Mouse (Mus musculus): Measurements from ENCODE around the gene Zic5. TPM values are rescaled to one million over a fixed set of nuclear protein-coding genes. Genes with fewer than 3 reads are reported as not detected.

Gene Zic5
- polyA plus RNA-seq, 1 experiment from 2014 or later = not detected

GRCm38 (mm10) chr14:122454901-122455561 lies 10.4 kb downstream of the Zic5 start:
- no peak for DNase-seq (ENCODE audit: low spot score)

GRCm38 (mm10) chr14:122453996-122454738 lies 11.3 kb downstream of the Zic5 start:
- no peak for ATAC-seq
- TF ChIP-seq CTCF (IDR thresholded peaks at IDR 0.05) = no peak
- TF ChIP-seq EP300 (IDR thresholded peaks at IDR 0.05) = no peak
- Histone ChIP-seq H3K9ac (replicated peaks; ENCODE audit: low read depth) (no peak overlapping the region), H3K27me3 (replicated peaks; ENCODE audit: insufficient read depth, low read length) (peaks cover 63% of the 10 kb centered on the region), H3K36me3 (ENCODE audit: insufficient read depth, low read length) (no peaks in the 10 kb centered on the region), H3K4me1 (ENCODE audit: insufficient read depth, low read depth, low read length) (no peaks in the 10 kb centered on the region), H3K4me3 (ENCODE audit: low read depth, low read length) (peak overlapping the region; percentile 32), H3K27ac (ENCODE audit: low read length) (no peak overlapping the region), H3K4me2 (replicated peaks; ENCODE audit: low read depth, low read length) (peak overlapping the region; percentile 44), H3K9me3 (ENCODE audit: low read length) (no peaks in the 10 kb centered on the region)
- 15% methylated on average over 12 of the region's 12 CpGs for WGBS
- no peak for DNase-seq (ENCODE audit: low spot score)

More at GRCm38 (mm10) chr14:122454901-122455561, 10.4 kb downstream of the Zic5 start:
- H3K9ac ChIP-seq (replicated peaks; ENCODE audit: low read depth) = no peak overlapping the region
- no peak for ATAC-seq
- no peaks in the 10 kb centered on the region for H3K36me3 ChIP-seq (ENCODE audit: insufficient read depth, low read length)
- 65% methylated on average over 10 of the region's 10 CpGs for WGBS
- H3K27me3 ChIP-seq (replicated peaks; ENCODE audit: insufficient read depth, low read length) = peaks cover 60% of the 10 kb centered on the region
- H3K4me1 ChIP-seq (ENCODE audit: insufficient read depth, low read depth, low read length) = no peaks in the 10 kb centered on the region
- no peak overlapping the region for H3K27ac ChIP-seq (ENCODE audit: low read length)
- no peaks in the 10 kb centered on the region for H3K9me3 ChIP-seq (ENCODE audit: low read length)
- no peak for TF ChIP-seq CTCF (IDR thresholded peaks at IDR 0.05)
- no peak for TF ChIP-seq EP300 (IDR thresholded peaks at IDR 0.05)
- no peak overlapping the region for H3K4me3 ChIP-seq (ENCODE audit: low read depth, low read length)
- no peak overlapping the region for H3K4me2 ChIP-seq (replicated peaks; ENCODE audit: low read depth, low read length)

GRCm38 (mm10) chr14:122453388-122453995 lies 12.0 kb downstream of the Zic5 start:
- no peak for TF ChIP-seq EP300 (IDR thresholded peaks at IDR 0.05)
- peak; percentile 23; the same call in 1 of the 2 replicates for TF ChIP-seq CTCF (IDR thresholded peaks at IDR 0.05)
- 5% methylated on average over 32 of the region's 32 CpGs for WGBS
- Histone ChIP-seq H3K4me2 (replicated peaks; ENCODE audit: low read depth, low read length) (peak overlapping the region; percentile 44), H3K36me3 (ENCODE audit: insufficient read depth, low read length) (no peaks in the 10 kb centered on the region), H3K9ac (replicated peaks; ENCODE audit: low read depth) (no peak overlapping the region), H3K27me3 (replicated peaks; ENCODE audit: insufficient read depth, low read length) (peaks cover 63% of the 10 kb centered on the region), H3K9me3 (ENCODE audit: low read length) (no peaks in the 10 kb centered on the region), H3K4me1 (ENCODE audit: insufficient read depth, low read depth, low read length) (no peaks in the 10 kb centered on the region), H3K4me3 (ENCODE audit: low read depth, low read length) (peak overlapping the region; percentile 32), H3K27ac (ENCODE audit: low read length) (no peak overlapping the region)
- peak; percentile 71 for ATAC-seq
- DNase-seq (ENCODE audit: low spot score) = peak; percentile 64

GRCm38 (mm10) chr14:122452701-122453387 lies 12.6 kb downstream of the Zic5 start:
- H3K4me2 ChIP-seq (replicated peaks; ENCODE audit: low read depth, low read length) = no peak overlapping the region

GRCm38 (mm10) chr14:122451551-122452145 lies 13.8 kb downstream of the Zic5 start:
- DNase-seq (ENCODE audit: low spot score) = no peak
- Histone ChIP-seq H3K36me3 (ENCODE audit: insufficient read depth, low read length) (no peaks in the 10 kb centered on the region), H3K9me3 (ENCODE audit: low read length) (no peaks in the 10 kb centered on the region), H3K9ac (replicated peaks; ENCODE audit: low read depth) (no peak overlapping the region), H3K4me3 (ENCODE audit: low read depth, low read length) (no peak overlapping the region), H3K4me1 (ENCODE audit: insufficient read depth, low read depth, low read length) (no peaks in the 10 kb centered on the region), H3K27me3 (replicated peaks; ENCODE audit: insufficient read depth, low read length) (peaks cover 63% of the 10 kb centered on the region), H3K27ac (ENCODE audit: low read length) (no peak overlapping the region), H3K4me2 (replicated peaks; ENCODE audit: low read depth, low read length) (no peak overlapping the region)
- no peak for TF ChIP-seq CTCF (IDR thresholded peaks at IDR 0.05)
- no peak for TF ChIP-seq EP300 (IDR thresholded peaks at IDR 0.05)
- ATAC-seq = no peak
- WGBS = 62% methylated on average over 5 of the region's 5 CpGs

More at GRCm38 (mm10) chr14:122452701-122453387, 12.6 kb downstream of the Zic5 start:
- WGBS = 49% methylated on average over 13 of the region's 13 CpGs
- DNase-seq (ENCODE audit: low spot score) (no peak), ATAC-seq (no peak)
- Histone ChIP-seq H3K27ac (ENCODE audit: low read length) (no peak overlapping the region), H3K4me3 (ENCODE audit: low read depth, low read length) (no peak overlapping the region), H3K9ac (replicated peaks; ENCODE audit: low read depth) (no peak overlapping the region), H3K27me3 (replicated peaks; ENCODE audit: insufficient read depth, low read length) (peaks cover 63% of the 10 kb centered on the region), H3K4me1 (ENCODE audit: insufficient read depth, low read depth, low read length) (no peaks in the 10 kb centered on the region), H3K9me3 (ENCODE audit: low read length) (no peaks in the 10 kb centered on the region), H3K36me3 (ENCODE audit: insufficient read depth, low read length) (no peaks in the 10 kb centered on the region)
- TF ChIP-seq EP300 (IDR thresholded peaks at IDR 0.05) (no peak), CTCF (IDR thresholded peaks at IDR 0.05) (no peak)
